Mouse (Mus musculus) liver, embryonic 14.5 days (tissue): ENCODE measurements around the gene Pp2d1. TPM values are rescaled to one million over a fixed set of nuclear protein-coding genes. Genes with fewer than 3 reads are reported as not detected.

Experiments used
- ATAC-seq: fragments of 200-750 bp; cut with Nextera tagmentation; 2 replicates; pipeline ENCODE4 v1.8.0; 2017; ENCODE audit warnings: moderate number of reproducible peaks, mild to moderate bottlenecking, moderate library complexity; ENCODE audit not compliant: insufficient read depth
- DNase-seq, 3 experiments: peaks; one replicate each; pipeline ENCODE4 v3.0.0-alpha.2; 2012 to 2013; ENCODE audit warnings: low read depth in 3 of 3, low spot score in 3 of 3
- H3K27ac ChIP-seq: fragments of 300-500 bp; sonication (generic); 2 replicates; pipeline ENCODE4 v1.5.1; 2014; ENCODE audit warnings: moderate library complexity, mild to moderate bottlenecking, control low read depth, inconsistent platforms
- H3K27me3 ChIP-seq: fragments of 300-500 bp; sonication (generic); 2 replicates; pipeline ENCODE4 v1.6.1; 2014; ENCODE audit warnings: mild to moderate bottlenecking, low read length, moderate library complexity; ENCODE audit not compliant: control insufficient read depth, insufficient read depth
- H3K36me3 ChIP-seq: fragments of 300-500 bp; sonication (generic); replicated peaks from 2 replicates; pipeline ENCODE4 v1.6.1; 2014; ENCODE audit warnings: low read depth; ENCODE audit not compliant: control insufficient read depth, insufficient read depth
- H3K4me1 ChIP-seq, 2 experiments: fragments of 200-500 bp in 1 of 2; fragments of 300-500 bp in 1 of 2; sonication (generic) in 1 of 2; replicated peaks; 2 replicates each; pipeline ENCODE4 v1.6.1; 2012 to 2014; ENCODE audit warnings: antibody characterized with exemption in 1 of 2, inconsistent platforms in 1 of 2, low read length in 1 of 2; ENCODE audit not compliant: control insufficient read depth in 2 of 2, insufficient read depth in 2 of 2
- H3K4me2 ChIP-seq: fragments of 300-500 bp; sonication (generic); 2 replicates; pipeline ENCODE4 v1.6.1; 2014; ENCODE audit warnings: low read depth, mild to moderate bottlenecking, control low read depth, moderate library complexity
- H3K4me3 ChIP-seq, 2 experiments: fragments of 200-500 bp in 1 of 2; fragments of 300-500 bp in 1 of 2; sonication (generic) in 1 of 2; 2 replicates each; pipeline ENCODE4 v1.5.1; 2012 to 2014; ENCODE audit warnings: low read depth in 2 of 2, low read length in 2 of 2, mild to moderate bottlenecking in 2 of 2, control low read depth in 1 of 2, inconsistent platforms in 1 of 2, moderate library complexity in 1 of 2; ENCODE audit not compliant: insufficient read depth in 1 of 2
- H3K9ac ChIP-seq: fragments of 300-500 bp; sonication (generic); replicated peaks from 2 replicates; pipeline ENCODE4 v1.6.1; 2014; ENCODE audit warnings: mild to moderate bottlenecking, control low read depth, moderate library complexity
- H3K9me3 ChIP-seq: fragments of 300-500 bp; sonication (generic); 2 replicates; pipeline ENCODE4 v1.6.1; 2016; ENCODE audit warnings: low read length, mixed read lengths; ENCODE audit not compliant: control insufficient read depth
- CTCF ChIP-seq: IDR thresholded peaks from 2 replicates; pipeline ENCODE4 v1.5.1; 2016; ENCODE audit warnings: antibody characterized with exemption, low read depth, control low read depth
- EP300 ChIP-seq: IDR thresholded peaks from 2 replicates; pipeline ENCODE4 v1.6.1; 2016; ENCODE audit warnings: antibody characterized with exemption, low read depth
- WGBS: fragments of 180-500 bp; shearing (Covaris S2); extraction: QIAGEN DNeasy Blood & Tissue Kit; methylation state at CpG from one replicate; pipeline ENCODE4 v1.1.7; 2014; ENCODE audit not compliant: insufficient replicate concordance; 5-methylcytosine and 5-hydroxymethylcytosine counted together
- polyA plus RNA-seq, 2 experiments: library from polyadenylated mRNA; depleted of rRNA in 1 of 2; stranded (reverse) in 1 of 2; unstranded in 1 of 2; fragments of >200 nt; fragmentation: Nextera tagmentation in 1 of 2; extraction: Ambion mirVana in 1 of 2; gene quantifications; 2 replicates each; pipeline versions ENCODE4 v1.2.1 to v1.2.3; 2012 to 2014

Pp2d1 gene
- polyA plus RNA-seq, 2 experiments: not detected

DNA sequence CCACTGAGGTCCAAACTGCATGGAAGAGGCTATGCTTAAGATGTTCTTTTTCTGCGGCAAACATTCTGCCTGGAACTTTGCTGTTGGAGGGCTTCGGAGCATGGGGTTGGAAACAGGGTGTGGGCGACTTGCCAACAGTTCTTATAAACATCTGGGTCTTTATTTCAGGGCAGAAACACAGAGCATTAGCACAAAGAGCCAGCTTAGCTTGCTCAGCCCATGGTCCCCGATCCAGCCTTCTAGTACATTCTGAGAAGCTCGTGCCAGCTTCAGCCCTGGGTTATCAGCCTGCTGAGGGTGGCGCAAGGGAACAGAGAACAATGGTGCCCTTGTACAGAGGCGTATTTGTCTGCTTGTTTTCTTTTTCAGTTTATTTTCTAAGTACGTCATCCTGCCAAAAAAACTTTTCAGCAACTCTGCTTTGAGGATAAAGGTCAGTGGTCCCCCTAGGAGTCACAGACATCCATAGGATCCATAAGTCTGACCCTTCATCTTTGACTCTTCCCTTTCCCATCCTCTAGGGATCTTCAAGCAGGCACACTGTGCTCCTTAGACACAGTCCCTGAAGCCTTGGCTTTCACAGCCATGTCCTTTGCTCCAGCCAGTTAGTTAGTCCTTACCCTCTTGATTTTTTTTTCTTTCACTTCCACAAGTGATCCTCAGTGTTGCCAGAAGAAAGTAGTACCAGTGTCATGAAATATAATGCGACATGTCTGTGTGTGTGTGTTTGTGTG lies 4.5 kb upstream of the Pp2d1 start:
- Histone ChIP-seq H3K4me1 (no peaks in the 10 kb centered on the region), H3K36me3 (no peaks in the 10 kb centered on the region), H3K9ac (no peak overlapping the region), H3K27ac (no peak overlapping the region), H3K9me3 (no peaks in the 10 kb centered on the region), H3K4me3 (no peak overlapping the region), H3K4me2 (no peak overlapping the region), H3K27me3 (no peaks in the 10 kb centered on the region)
- ATAC-seq (no peak), DNase-seq (no peak)
- TF ChIP-seq CTCF (no peak), EP300 (no peak)
- 69% methylated on average over 9 of the region's 9 CpGs for WGBS

GRCm38 (mm10) chr17:53542536-53542935 lies 3.3 kb upstream of the Pp2d1 start:
- no peak for ATAC-seq
- 68% methylated on average over 4 of the region's 4 CpGs for whole genome bisulfite sequencing

DNA sequence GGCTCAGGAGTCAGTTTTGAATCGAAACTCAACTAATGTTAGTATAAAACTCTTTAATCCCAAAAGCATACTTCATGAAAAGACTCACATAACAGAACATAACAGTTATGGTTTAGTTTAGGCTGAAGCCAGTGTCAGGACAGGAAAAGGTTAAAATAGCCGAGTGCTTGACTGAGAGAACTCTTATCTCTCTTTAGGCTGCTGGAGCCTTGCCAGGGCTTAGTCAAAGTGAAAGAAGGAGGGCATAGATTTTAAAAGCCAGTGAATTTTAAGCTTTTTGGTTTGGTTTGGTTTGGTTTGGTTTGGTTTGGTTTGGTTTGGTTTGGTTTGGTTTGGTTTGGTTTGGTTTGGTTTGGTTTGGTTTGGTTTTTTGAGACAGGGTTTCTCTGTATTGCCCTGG lies 6.8 kb downstream of the Pp2d1 start:
- H3K9ac ChIP-seq: no peak overlapping the region
- no peak for ATAC-seq
- H3K4me3 ChIP-seq: no peak overlapping the region
- H3K36me3 ChIP-seq: no peaks in the 10 kb centered on the region
- H3K4me1 ChIP-seq: no peaks in the 10 kb centered on the region
- WGBS: 24% methylated on average over 2 of the region's 2 CpGs
- no peaks in the 10 kb centered on the region for H3K27me3 ChIP-seq
- H3K4me2 ChIP-seq: no peak overlapping the region
- no peaks in the 10 kb centered on the region for H3K9me3 ChIP-seq
- no peak overlapping the region for H3K27ac ChIP-seq
- TF ChIP-seq EP300 (no peak), CTCF (no peak)
- peak; percentile 16 to 41 (median 20) for DNase-seq

More at GRCm38 (mm10) chr17:53542536-53542935, 3.3 kb upstream of the Pp2d1 start:
- Histone ChIP-seq H3K4me2 (no peak overlapping the region), H3K9ac (no peak overlapping the region), H3K4me1 (no peaks in the 10 kb centered on the region), H3K27me3 (no peaks in the 10 kb centered on the region), H3K36me3 (no peaks in the 10 kb centered on the region), H3K4me3 (no peak overlapping the region), H3K27ac (no peak overlapping the region), H3K9me3 (no peaks in the 10 kb centered on the region)
- no peak for DNase-seq
- TF ChIP-seq CTCF (no peak), EP300 (no peak)

DNA sequence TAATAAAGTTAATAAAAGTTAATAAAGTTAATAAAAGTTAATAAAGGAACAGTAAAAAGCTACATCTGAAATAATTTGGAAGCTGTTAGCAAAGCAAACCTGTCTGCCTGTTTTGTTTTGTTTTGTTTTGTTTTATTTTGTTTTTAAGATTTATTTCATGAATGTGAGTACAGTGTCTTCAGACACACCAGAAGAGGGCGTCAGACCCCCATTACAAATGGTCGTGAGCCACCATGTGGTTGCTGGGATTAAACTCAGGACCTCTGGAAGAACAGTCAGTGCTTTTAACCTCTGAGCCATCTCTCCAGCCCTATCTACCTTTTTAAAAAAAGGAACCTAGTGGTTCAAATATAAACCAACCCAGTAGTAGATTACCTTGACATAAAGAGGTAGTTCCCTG lies 8.1 kb downstream of the Pp2d1 start:
- Histone ChIP-seq H3K27me3 (no peaks in the 10 kb centered on the region), H3K9me3 (no peaks in the 10 kb centered on the region), H3K36me3 (no peaks in the 10 kb centered on the region), H3K27ac (no peak overlapping the region), H3K4me3 (no peak overlapping the region), H3K4me2 (no peak overlapping the region), H3K9ac (no peak overlapping the region), H3K4me1 (no peaks in the 10 kb centered on the region)
- ATAC-seq: no peak
- TF ChIP-seq CTCF: peak; percentile 35; the same call in 1 of the 2 replicates
- TF ChIP-seq EP300: no peak
- DNase-seq: no peak
- 27% methylated on average over 2 of the region's 2 CpGs for WGBS

GRCm38 (mm10) chr17:53528034-53528433 lies 11.2 kb downstream of the Pp2d1 start:
- Histone ChIP-seq H3K9me3 (no peaks in the 10 kb centered on the region), H3K27me3 (no peaks in the 10 kb centered on the region), H3K36me3 (no peaks in the 10 kb centered on the region), H3K4me2 (no peak overlapping the region), H3K27ac (no peak overlapping the region), H3K4me1 (no peaks in the 10 kb centered on the region), H3K9ac (no peak overlapping the region), H3K4me3 (no peak overlapping the region)
- TF ChIP-seq EP300 (no peak), CTCF (no peak)
- DNase-seq (no peak), ATAC-seq (no peak)
- WGBS: 84% methylated on average over 2 of the region's 2 CpGs
